Mouse (Mus musculus): ENCODE data around the gene Ncs1.

Gene Ncs1

GRCm38 (mm10) chr2:31245491-31246141 lies at the start of gene Ncs1:
Gene Ncs1, plus strand, starts transcription at chr2:31245823.
- in situ Hi-C loops (cut with MboI, MseI) = no loop called here

- in situ Hi-C loops (cut with MboI, MseI) = loop anchor here (5.0 to 10.0 kb wide), 4 partner anchors 79 to 456 kb away; no protein-coding TSS in a partner anchor
Measured at GRCm38 (mm10) chr2:31198621-31199020, 47.0 kb upstream of the Ncs1 start.

- in situ Hi-C loops (cut with MboI, MseI) = no loop called here
Measured at GRCm38 (mm10) chr2:31200051-31200450, 45.6 kb upstream of the Ncs1 start.

- in situ Hi-C loops (cut with MboI, MseI) = no loop called here
Measured at GRCm38 (mm10) chr2:31201851-31202250, 43.8 kb upstream of the Ncs1 start.

- in situ Hi-C loops (cut with MboI, MseI) = no loop called here
Measured at GRCm38 (mm10) chr2:31202357-31202756, 43.3 kb upstream of the Ncs1 start.

GRCm38 (mm10) chr2:31202956-31203355 lies 42.7 kb upstream of the Ncs1 start:
- in situ Hi-C loops (cut with MboI, MseI) = no loop called here

- in situ Hi-C loops (cut with MboI, MseI) = no loop called here
Measured at GRCm38 (mm10) chr2:31204677-31205076, 40.9 kb upstream of the Ncs1 start.

GRCm38 (mm10) chr2:31206211-31206610 lies 39.4 kb upstream of the Ncs1 start:
- in situ Hi-C loops (cut with MboI, MseI) = no loop called here

- in situ Hi-C loops (cut with MboI, MseI) = no loop called here
Measured at GRCm38 (mm10) chr2:31206882-31207281, 38.7 kb upstream of the Ncs1 start.

- in situ Hi-C loops (cut with MboI, MseI) = no loop called here
Measured at GRCm38 (mm10) chr2:31208544-31209142, 37.0 kb upstream of the Ncs1 start.

GRCm38 (mm10) chr2:31209525-31209924 lies 36.1 kb upstream of the Ncs1 start:
- in situ Hi-C loops (cut with MboI, MseI) = no loop called here

GRCm38 (mm10) chr2:31210144-31210847 lies 35.3 kb upstream of the Ncs1 start:
- in situ Hi-C loops (cut with MboI, MseI) = no loop called here

GRCm38 (mm10) chr2:31211204-31211603 lies 34.4 kb upstream of the Ncs1 start:
- in situ Hi-C loops (cut with MboI, MseI) = no loop called here

GRCm38 (mm10) chr2:31214211-31214796 lies 31.3 kb upstream of the Ncs1 start:
- in situ Hi-C loops (cut with MboI, MseI) = no loop called here

- in situ Hi-C loops (cut with MboI, MseI) = no loop called here
Measured at GRCm38 (mm10) chr2:31218611-31219010, 27.0 kb upstream of the Ncs1 start.

GRCm38 (mm10) chr2:31219470-31219869 lies 26.2 kb upstream of the Ncs1 start:
- in situ Hi-C loops (cut with MboI, MseI) = no loop called here

GRCm38 (mm10) chr2:31220844-31221243 lies 24.8 kb upstream of the Ncs1 start:
- in situ Hi-C loops (cut with MboI, MseI) = no loop called here

GRCm38 (mm10) chr2:31221582-31221981 lies 24.0 kb upstream of the Ncs1 start:
- in situ Hi-C loops (cut with MboI, MseI) = no loop called here

- in situ Hi-C loops (cut with MboI, MseI) = loop anchor here in 1 of 2 experiments (5.0 kb wide), 1 partner anchor 48 kb away; no protein-coding TSS in a partner anchor
Measured at GRCm38 (mm10) chr2:31228768-31229311, 16.8 kb upstream of the Ncs1 start.

GRCm38 (mm10) chr2:31239203-31239696 lies 6.4 kb upstream of the Ncs1 start:
- in situ Hi-C loops (cut with MboI, MseI) = no loop called here

GRCm38 (mm10) chr2:31239833-31240232 lies 5.8 kb upstream of the Ncs1 start:
- in situ Hi-C loops (cut with MboI, MseI) = no loop called here

GRCm38 (mm10) chr2:31241639-31242038 lies 4.0 kb upstream of the Ncs1 start:
- in situ Hi-C loops (cut with MboI, MseI) = no loop called here

Data from T-helper 17 cell (primary cell).